Mouse (Mus musculus): ENCODE measurements around the gene Fam102a.

Gene Fam102a

DNA sequence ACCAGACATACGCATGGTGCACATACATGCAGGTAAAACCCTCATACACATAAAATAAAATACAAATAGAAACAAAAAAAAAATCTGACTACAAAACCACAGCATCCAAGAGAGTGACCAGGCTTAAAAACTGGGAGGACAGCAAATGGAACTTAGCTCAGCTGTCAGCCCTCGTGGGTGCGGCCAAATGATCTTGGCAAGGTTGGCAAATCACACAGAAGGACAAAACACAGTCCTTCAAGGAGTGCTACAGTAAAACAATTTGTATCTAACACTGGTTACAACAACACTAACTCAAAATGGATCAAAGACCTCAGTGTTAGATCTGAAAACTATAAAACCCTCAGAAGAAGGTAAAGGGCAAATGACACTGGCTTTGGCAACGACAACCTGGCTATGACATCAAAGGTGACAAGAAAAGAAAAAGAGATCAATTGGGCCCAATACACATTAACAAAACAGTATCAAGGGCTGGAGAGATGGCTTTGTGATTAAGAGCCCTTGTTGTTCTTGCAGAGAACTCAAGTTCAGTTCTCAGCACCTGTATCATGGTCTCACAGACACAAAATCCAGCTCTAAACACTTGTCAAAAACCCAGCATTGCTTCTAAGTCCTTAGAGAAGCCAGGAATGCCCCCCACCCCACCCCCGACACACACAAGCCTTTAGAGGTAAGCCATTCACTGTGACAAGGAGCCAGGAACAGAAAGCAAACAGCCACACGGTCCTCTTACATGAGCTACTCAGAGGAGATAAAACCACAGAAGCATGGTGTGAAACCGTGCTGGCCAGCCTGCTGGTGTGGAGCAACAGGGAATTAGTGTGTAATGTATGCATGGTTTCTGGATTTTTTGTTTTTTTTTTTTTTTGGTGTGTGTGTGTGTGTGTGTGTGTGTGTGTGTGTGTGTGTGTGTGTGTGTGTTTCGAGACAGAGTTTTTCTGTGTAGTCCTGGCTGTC, 14.8 kb upstream of the Fam102a start:
- TF ChIP-seq POU5F1 (IDR thresholded peaks at IDR 0.05; ENCODE audit: borderline replicate concordance, low read length) (no peak), NANOG (IDR thresholded peaks at IDR 0.05; ENCODE audit: borderline replicate concordance, low read length) (no peak), CTCF (conservative IDR thresholded peaks at IDR 0.05; ENCODE audit: low read length) (no peak)

DNA sequence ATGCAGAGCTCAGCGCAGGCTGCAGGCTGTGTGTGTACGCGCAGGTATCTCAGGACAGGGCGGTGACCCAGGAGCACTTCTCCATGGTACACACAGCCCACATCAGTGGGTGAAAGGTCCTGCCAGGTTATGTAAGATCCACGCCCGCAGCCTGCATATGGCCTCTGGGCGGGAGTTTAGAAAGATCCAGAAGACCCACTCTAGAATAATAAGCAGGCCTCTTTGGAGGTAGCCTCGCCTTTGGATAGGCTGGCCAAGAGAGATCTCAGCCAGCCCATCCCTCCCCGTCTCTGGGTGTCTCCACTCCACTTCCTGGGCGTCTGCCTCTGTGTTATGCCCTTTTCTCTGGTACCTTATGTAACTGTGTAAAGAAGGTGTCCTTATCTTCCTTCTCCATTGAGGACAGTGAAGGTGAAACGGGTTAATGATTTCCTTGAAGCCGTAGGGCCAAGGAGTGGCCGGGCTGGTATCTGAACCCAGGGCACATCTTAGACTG, 10.5 kb upstream of the Fam102a start:
- Histone ChIP-seq H3K27me3 (ENCODE audit: insufficient read depth, low read length) (peaks cover 14% of the 10 kb centered on the region), H3K4me3 (replicated peaks; ENCODE audit: low read length) (peak overlapping the region; percentile 55), H3K4me1 (replicated peaks; ENCODE audit: low read depth, low read length) (peaks cover 24% of the 10 kb centered on the region), H3K9me3 (ENCODE audit: low read length) (no peaks in the 10 kb centered on the region), H3K36me3 (ENCODE audit: insufficient read depth, low read length) (no peaks in the 10 kb centered on the region)
- TF ChIP-seq NANOG (IDR thresholded peaks at IDR 0.05; ENCODE audit: borderline replicate concordance, low read length) (no peak), POU5F1 (IDR thresholded peaks at IDR 0.05; ENCODE audit: borderline replicate concordance, low read length) (no peak), CTCF (conservative IDR thresholded peaks at IDR 0.05; ENCODE audit: low read length) (no peak)

More for the DNA sequence above, 14.8 kb upstream of the Fam102a start:
- no peaks in the 10 kb centered on the region for H3K9me3 ChIP-seq (ENCODE audit: low read length)
- H3K27me3 ChIP-seq (ENCODE audit: insufficient read depth, low read length), result peaks cover 11% of the 10 kb centered on the region
- H3K4me3 ChIP-seq (replicated peaks; ENCODE audit: low read length), result no peak overlapping the region
- H3K4me1 ChIP-seq (replicated peaks; ENCODE audit: low read depth, low read length), result peaks cover 26% of the 10 kb centered on the region
- no peaks in the 10 kb centered on the region for H3K36me3 ChIP-seq (ENCODE audit: insufficient read depth, low read length)

DNA sequence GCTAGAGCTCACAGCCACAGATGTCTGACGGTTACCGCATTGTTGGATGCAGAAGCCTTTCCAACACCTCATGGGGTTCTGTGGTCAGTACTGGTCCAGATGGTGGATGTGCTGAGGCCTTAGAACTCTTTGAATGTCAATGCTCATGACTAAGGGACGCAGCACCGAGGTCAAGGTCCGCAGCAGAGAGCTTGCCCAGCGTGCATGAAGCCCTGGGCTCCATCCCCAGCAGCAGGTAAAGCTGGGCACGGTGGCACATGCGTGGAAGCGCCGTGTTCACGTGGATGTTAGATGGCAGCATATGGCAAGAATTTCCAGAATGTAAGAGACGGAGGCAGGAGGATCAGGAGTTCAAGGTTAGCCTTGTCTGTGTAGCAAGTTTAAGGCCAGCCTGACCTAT, 9.3 kb upstream of the Fam102a start:
- Histone ChIP-seq H3K27me3 (ENCODE audit: insufficient read depth, low read length) (peaks cover 14% of the 10 kb centered on the region), H3K36me3 (ENCODE audit: insufficient read depth, low read length) (no peaks in the 10 kb centered on the region), H3K4me3 (replicated peaks; ENCODE audit: low read length) (no peak overlapping the region), H3K4me1 (replicated peaks; ENCODE audit: low read depth, low read length) (peaks cover 24% of the 10 kb centered on the region), H3K9me3 (ENCODE audit: low read length) (no peaks in the 10 kb centered on the region)
- TF ChIP-seq CTCF (conservative IDR thresholded peaks at IDR 0.05; ENCODE audit: low read length), result no peak
- TF ChIP-seq POU5F1 (IDR thresholded peaks at IDR 0.05; ENCODE audit: borderline replicate concordance, low read length), result no peak
- TF ChIP-seq NANOG (IDR thresholded peaks at IDR 0.05; ENCODE audit: borderline replicate concordance, low read length), result no peak

DNA sequence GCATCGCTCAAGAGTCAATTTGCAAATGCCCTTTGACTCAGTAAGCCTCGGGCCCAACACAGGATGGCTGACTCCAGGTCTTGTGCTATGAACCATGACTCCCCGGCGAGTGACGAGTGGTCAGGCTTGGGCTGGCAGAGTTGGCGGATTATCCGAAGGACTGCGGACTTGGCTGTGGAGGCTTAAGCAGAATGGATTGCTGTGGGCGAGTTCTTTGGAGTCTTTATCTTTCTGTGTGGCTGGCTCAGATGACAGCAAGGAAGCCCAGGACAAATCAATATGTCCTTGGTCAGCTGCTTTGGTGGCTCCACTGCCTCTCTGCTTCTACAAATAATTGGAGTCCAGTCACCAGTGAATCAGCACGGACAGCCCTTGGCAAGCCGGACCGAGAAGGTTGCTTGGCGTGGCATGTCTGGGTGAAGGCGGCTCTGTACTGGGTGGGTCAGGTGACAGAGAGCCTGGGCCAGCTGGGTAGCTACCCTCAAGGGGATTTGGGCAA, 7.6 kb upstream of the Fam102a start:
- peaks cover 14% of the 10 kb centered on the region for H3K27me3 ChIP-seq (ENCODE audit: insufficient read depth, low read length)
- H3K9me3 ChIP-seq (ENCODE audit: low read length), result no peaks in the 10 kb centered on the region
- peaks cover 24% of the 10 kb centered on the region for H3K4me1 ChIP-seq (replicated peaks; ENCODE audit: low read depth, low read length)
- H3K36me3 ChIP-seq (ENCODE audit: insufficient read depth, low read length), result no peaks in the 10 kb centered on the region
- no peak overlapping the region for H3K4me3 ChIP-seq (replicated peaks; ENCODE audit: low read length)
- no peak for TF ChIP-seq CTCF (conservative IDR thresholded peaks at IDR 0.05; ENCODE audit: low read length)
- no peak for TF ChIP-seq POU5F1 (IDR thresholded peaks at IDR 0.05; ENCODE audit: borderline replicate concordance, low read length)
- no peak for TF ChIP-seq NANOG (IDR thresholded peaks at IDR 0.05; ENCODE audit: borderline replicate concordance, low read length)

DNA sequence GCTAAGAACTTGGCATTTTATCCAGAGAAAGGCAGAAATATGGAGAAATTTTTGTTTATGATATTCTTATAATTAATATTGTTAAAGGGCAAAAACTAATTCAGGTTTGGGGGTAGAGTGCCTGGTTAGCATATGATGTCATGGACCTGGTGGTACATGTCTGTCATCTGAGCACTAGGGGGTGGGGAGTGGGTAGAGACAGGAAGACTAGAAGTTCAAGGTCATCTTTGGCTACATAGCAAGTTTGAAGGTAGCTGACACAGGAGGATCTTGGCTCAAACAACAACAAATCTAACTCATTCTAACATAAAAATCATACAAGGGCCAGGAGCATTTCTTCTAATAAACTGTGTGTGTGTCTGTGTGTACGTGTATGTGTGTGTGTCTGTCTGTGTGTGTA, 6.8 kb upstream of the Fam102a start:
- no peaks in the 10 kb centered on the region for H3K9me3 ChIP-seq (ENCODE audit: low read length)
- H3K27me3 ChIP-seq (ENCODE audit: insufficient read depth, low read length), result peaks cover 10% of the 10 kb centered on the region
- TF ChIP-seq POU5F1 (IDR thresholded peaks at IDR 0.05; ENCODE audit: borderline replicate concordance, low read length), result no peak
- no peak for TF ChIP-seq NANOG (IDR thresholded peaks at IDR 0.05; ENCODE audit: borderline replicate concordance, low read length)
- TF ChIP-seq CTCF (conservative IDR thresholded peaks at IDR 0.05; ENCODE audit: low read length), result no peak
- H3K4me1 ChIP-seq (replicated peaks; ENCODE audit: low read depth, low read length), result peaks cover 28% of the 10 kb centered on the region
- no peak overlapping the region for H3K4me3 ChIP-seq (replicated peaks; ENCODE audit: low read length)
- H3K36me3 ChIP-seq (ENCODE audit: insufficient read depth, low read length), result no peaks in the 10 kb centered on the region

DNA sequence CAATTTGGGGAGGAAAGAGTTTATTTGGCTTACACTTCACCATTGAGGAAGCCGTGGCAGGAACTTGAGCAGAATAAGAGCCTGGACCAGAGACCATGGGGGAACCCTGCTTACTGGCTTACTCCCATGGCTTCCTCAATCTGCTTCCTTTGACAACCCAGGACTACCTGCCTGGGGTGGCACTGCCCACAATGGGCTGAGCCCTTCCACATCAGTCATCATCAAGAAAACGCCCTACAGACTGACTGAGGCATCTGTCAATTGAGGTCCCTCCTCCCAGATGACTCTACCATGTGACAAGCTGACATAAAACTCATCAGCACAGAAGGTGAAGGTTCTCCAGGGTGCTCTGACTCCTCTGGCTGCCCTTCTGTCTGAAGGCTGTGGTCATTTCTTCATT, 4.7 kb upstream of the Fam102a start:
- Histone ChIP-seq H3K27me3 (ENCODE audit: insufficient read depth, low read length) (peaks cover 3% of the 10 kb centered on the region; the same call in 1 of the 2 replicates), H3K4me1 (replicated peaks; ENCODE audit: low read depth, low read length) (peaks cover 26% of the 10 kb centered on the region), H3K9me3 (ENCODE audit: low read length) (no peaks in the 10 kb centered on the region), H3K4me3 (replicated peaks; ENCODE audit: low read length) (no peak overlapping the region), H3K36me3 (ENCODE audit: insufficient read depth, low read length) (no peaks in the 10 kb centered on the region)
- TF ChIP-seq CTCF (conservative IDR thresholded peaks at IDR 0.05; ENCODE audit: low read length), result no peak
- TF ChIP-seq POU5F1 (IDR thresholded peaks at IDR 0.05; ENCODE audit: borderline replicate concordance, low read length), result no peak

DNA sequence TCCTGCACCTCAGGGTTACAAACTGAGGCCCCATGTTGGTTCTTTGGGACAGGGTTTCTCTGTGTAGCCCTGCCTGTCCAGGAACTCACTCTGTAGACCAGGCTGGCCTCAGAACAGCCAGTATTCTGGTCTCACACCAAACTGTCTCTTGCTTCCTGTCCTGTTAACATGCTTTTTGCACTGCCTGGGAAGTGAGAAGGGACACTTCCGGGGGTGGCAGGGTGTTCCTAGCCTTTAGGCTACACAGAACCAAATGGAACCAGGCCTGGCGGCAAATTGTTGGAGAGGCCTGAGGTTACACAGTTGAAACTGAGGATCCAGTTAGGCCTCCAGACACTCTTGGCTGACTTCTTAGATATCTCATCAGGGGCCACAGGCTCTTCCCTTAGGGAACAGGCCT, 2.0 kb upstream of the Fam102a start:
- no peaks in the 10 kb centered on the region for H3K9me3 ChIP-seq (ENCODE audit: low read length)
- 0 out of 2 replicates have a peak overlapping the region, but pooled peaks have one; percentile 1 for H3K4me3 ChIP-seq (replicated peaks; ENCODE audit: low read length)
- H3K36me3 ChIP-seq (ENCODE audit: insufficient read depth, low read length), result no peaks in the 10 kb centered on the region
- no peak for TF ChIP-seq CTCF (conservative IDR thresholded peaks at IDR 0.05; ENCODE audit: low read length)
- TF ChIP-seq NANOG (IDR thresholded peaks at IDR 0.05; ENCODE audit: borderline replicate concordance, low read length), result no peak
- TF ChIP-seq POU5F1 (IDR thresholded peaks at IDR 0.05; ENCODE audit: borderline replicate concordance, low read length), result no peak
- peaks cover 41% of the 10 kb centered on the region for H3K4me1 ChIP-seq (replicated peaks; ENCODE audit: low read depth, low read length)
- peaks cover 4% of the 10 kb centered on the region; the same call in 1 of the 2 replicates for H3K27me3 ChIP-seq (ENCODE audit: insufficient read depth, low read length)

DNA sequence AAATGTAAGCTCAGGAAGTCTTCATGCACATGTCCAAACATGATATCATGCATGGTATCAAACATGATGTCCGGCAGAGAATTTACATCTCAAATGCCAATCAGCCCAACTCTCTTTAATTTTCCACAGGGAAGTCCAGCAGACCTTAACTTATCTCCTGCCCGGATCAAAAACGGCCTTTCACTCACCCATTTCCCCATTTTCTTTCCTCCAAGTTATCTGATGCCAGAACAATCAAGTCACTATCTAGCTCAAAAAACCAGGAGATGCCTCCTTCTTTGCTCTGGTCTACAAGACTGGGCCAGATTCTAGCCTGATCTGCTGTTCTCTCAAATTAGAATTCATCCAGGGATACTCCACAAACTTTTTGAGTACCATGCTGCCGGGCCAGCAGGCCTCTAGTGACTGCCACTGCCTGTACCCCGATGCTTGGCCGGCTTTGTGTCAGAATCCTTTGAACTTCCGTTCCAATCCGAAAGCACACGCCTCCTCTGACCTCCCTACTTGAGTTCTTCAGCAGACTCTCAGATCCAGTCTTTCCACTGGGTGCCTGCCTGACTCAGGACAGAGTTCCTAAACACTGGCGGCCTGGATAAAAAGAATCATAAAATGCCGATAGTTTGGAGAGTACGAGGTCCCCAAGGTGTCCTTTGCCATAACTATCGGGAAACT, 935 bp upstream of the Fam102a start:
- Histone ChIP-seq H3K9me3 (ENCODE audit: low read length) (no peaks in the 10 kb centered on the region), H3K36me3 (ENCODE audit: insufficient read depth, low read length) (no peaks in the 10 kb centered on the region)

More for the DNA sequence above, 935 bp upstream of the Fam102a start:
- no peak for TF ChIP-seq CTCF (conservative IDR thresholded peaks at IDR 0.05; ENCODE audit: low read length)
- Histone ChIP-seq H3K27me3 (ENCODE audit: insufficient read depth, low read length) (peaks cover 4% of the 10 kb centered on the region; the same call in 1 of the 2 replicates), H3K4me1 (replicated peaks; ENCODE audit: low read depth, low read length) (peaks cover 51% of the 10 kb centered on the region), H3K4me3 (replicated peaks; ENCODE audit: low read length) (peak overlapping the region; percentile 92)

Measured in E14TG2a.4 (cell line).